Mouse (Mus musculus) liver, embryonic 15.5 days (tissue): Measurements from ENCODE around the gene Ndufaf2. TPM values are rescaled to one million over a fixed set of nuclear protein-coding genes. Genes with fewer than 3 reads are reported as not detected.

Experiments
- ATAC-seq: fragments of 200-750 bp; cut with Nextera tagmentation; 2 replicates; pipeline ENCODE4 v1.8.0; 2017; ENCODE audit warnings: moderate number of reproducible peaks, mild to moderate bottlenecking, moderate library complexity; ENCODE audit not compliant: insufficient read depth
- H3K27ac ChIP-seq: fragments of 300-500 bp; sonication (generic); replicated peaks from 2 replicates; pipeline ENCODE4 v1.5.1; 2015; ENCODE audit warnings: mild to moderate bottlenecking, inconsistent platforms
- H3K27me3 ChIP-seq: fragments of 300-500 bp; sonication (generic); 2 replicates; pipeline ENCODE4 v1.6.1; 2015; ENCODE audit warnings: mild to moderate bottlenecking, inconsistent platforms
- H3K36me3 ChIP-seq: fragments of 300-500 bp; sonication (generic); replicated peaks from 2 replicates; pipeline ENCODE4 v1.6.1; 2015; ENCODE audit warnings: moderate library complexity, mild to moderate bottlenecking, inconsistent platforms
- H3K4me1 ChIP-seq: fragments of 300-500 bp; sonication (generic); replicated peaks from 2 replicates; pipeline ENCODE4 v1.6.1; 2015; ENCODE audit warnings: inconsistent platforms
- H3K4me2 ChIP-seq: fragments of 300-500 bp; sonication (generic); 2 replicates; pipeline ENCODE4 v1.6.1; 2015; ENCODE audit warnings: moderate library complexity, mild to moderate bottlenecking, inconsistent platforms
- H3K4me3 ChIP-seq: fragments of 300-500 bp; sonication (generic); replicated peaks from 2 replicates; pipeline ENCODE4 v1.5.1; 2015; ENCODE audit warnings: mild to moderate bottlenecking, inconsistent platforms
- H3K9ac ChIP-seq: fragments of 300-500 bp; sonication (generic); 2 replicates; pipeline ENCODE4 v1.6.1; 2015; ENCODE audit warnings: moderate library complexity, mild to moderate bottlenecking, inconsistent platforms
- H3K9me3 ChIP-seq: fragments of 300-500 bp; sonication (generic); replicated peaks from 2 replicates; pipeline ENCODE4 v1.6.1; 2016; ENCODE audit warnings: inconsistent platforms
- WGBS: fragments of 180-500 bp; shearing (Covaris S2); methylation state at CpG from one replicate; pipeline ENCODE4 v1.1.7; 2015; ENCODE audit warnings: mixed read lengths; ENCODE audit not compliant: insufficient replicate concordance; 5-methylcytosine and 5-hydroxymethylcytosine counted together
- polyA plus RNA-seq: library from polyadenylated mRNA; unstranded; fragments of >200 nt; fragmentation: Nextera tagmentation; extraction: Ambion mirVana; gene quantifications from 2 replicates; pipeline ENCODE4 v1.2.1, GENCODE M21; 2015

Gene Ndufaf2
- polyA plus RNA-seq, 1 experiment from 2014 or later: 23.8 TPM

GRCm38 (mm10) chr13:108032789-108033188 is 125.6 kb downstream of the Ndufaf2 start:
- H3K4me3 ChIP-seq: no peak overlapping the region
- H3K27ac ChIP-seq: no peak overlapping the region
- H3K9me3 ChIP-seq: 0 out of 2 replicates have a peak, but pooled peaks cover 2% of the 10 kb centered on the region
- no peak overlapping the region for H3K9ac ChIP-seq
- no peak overlapping the region for H3K4me2 ChIP-seq
- no peak for ATAC-seq
- 29% methylated on average over 4 of the region's 4 CpGs for WGBS
- no peaks in the 10 kb centered on the region for H3K27me3 ChIP-seq
- no peaks in the 10 kb centered on the region for H3K36me3 ChIP-seq
- no peaks in the 10 kb centered on the region for H3K4me1 ChIP-seq

DNA sequence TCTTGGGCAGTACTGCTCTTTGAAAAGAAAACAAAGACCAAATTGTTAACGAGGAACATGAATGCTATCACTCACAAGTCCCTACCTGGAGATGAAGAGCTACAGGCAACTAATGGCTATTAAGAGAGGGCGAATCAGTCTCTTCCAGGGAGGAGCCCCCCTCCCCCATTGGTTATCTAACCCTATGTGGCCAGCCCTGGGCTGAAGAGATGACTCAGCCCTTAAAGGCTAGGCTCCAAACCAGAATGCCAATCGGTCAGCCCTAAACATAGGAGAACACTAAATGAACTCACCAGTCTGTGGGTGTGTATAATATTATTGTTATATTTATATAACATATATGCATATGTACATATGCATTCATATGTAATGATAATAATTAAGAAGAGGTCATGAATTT is 132.6 kb downstream of the Ndufaf2 start:
- no peaks in the 10 kb centered on the region for H3K27me3 ChIP-seq
- no peak overlapping the region for H3K4me2 ChIP-seq
- no peaks in the 10 kb centered on the region for H3K9me3 ChIP-seq
- 44% methylated on average over 3 of the region's 3 CpGs for WGBS
- no peaks in the 10 kb centered on the region for H3K36me3 ChIP-seq
- no peaks in the 10 kb centered on the region for H3K4me1 ChIP-seq
- H3K9ac ChIP-seq: no peak overlapping the region
- no peak overlapping the region for H3K27ac ChIP-seq
- ATAC-seq: no peak
- no peak overlapping the region for H3K4me3 ChIP-seq

- Histone ChIP-seq H3K9ac (no peak overlapping the region), H3K9me3 (no peaks in the 10 kb centered on the region), H3K36me3 (no peaks in the 10 kb centered on the region), H3K27ac (no peak overlapping the region), H3K4me2 (no peak overlapping the region), H3K27me3 (no peaks in the 10 kb centered on the region), H3K4me3 (no peak overlapping the region), H3K4me1 (no peaks in the 10 kb centered on the region)
- no peak for ATAC-seq
- WGBS: 51% methylated on average over 6 of the region's 6 CpGs
These were observed 141.1 kb downstream of the Ndufaf2 start for GRCm38 (mm10) chr13:108017349-108017748.

DNA sequence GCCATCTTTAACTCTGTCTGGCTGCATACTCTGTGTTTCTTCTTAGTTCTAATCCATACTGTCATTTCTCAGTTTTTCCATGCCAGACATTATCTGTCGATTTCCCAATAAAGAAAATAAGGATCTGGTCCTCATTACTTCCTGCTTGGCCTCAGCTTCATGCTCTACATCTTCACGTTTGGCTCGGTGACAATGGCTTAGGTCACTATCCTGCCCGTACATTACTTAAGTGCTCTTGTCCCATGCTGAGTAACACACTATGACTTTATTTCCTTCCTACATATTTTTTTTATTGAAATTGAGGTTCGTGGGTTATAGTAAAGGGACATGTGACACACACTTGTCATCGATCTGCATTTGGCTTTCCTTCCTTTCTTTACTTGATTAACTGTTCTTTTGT is 143.3 kb downstream of the Ndufaf2 start:
- 58% methylated on average over 6 of the region's 6 CpGs for WGBS
- no peaks in the 10 kb centered on the region for H3K4me1 ChIP-seq
- ATAC-seq: no peak

GRCm38 (mm10) chr13:108013839-108014238 is 144.6 kb downstream of the Ndufaf2 start:
- Histone ChIP-seq H3K9me3 (no peaks in the 10 kb centered on the region), H3K27me3 (no peaks in the 10 kb centered on the region), H3K4me2 (no peak overlapping the region), H3K4me3 (no peak overlapping the region), H3K27ac (no peak overlapping the region), H3K4me1 (no peaks in the 10 kb centered on the region), H3K9ac (no peak overlapping the region), H3K36me3 (no peaks in the 10 kb centered on the region)
- WGBS: 75% methylated on average over 6 of the region's 6 CpGs
- no peak for ATAC-seq

More for the DNA sequence above, 143.3 kb downstream of the Ndufaf2 start:
- no peaks in the 10 kb centered on the region for H3K36me3 ChIP-seq
- H3K9me3 ChIP-seq: no peaks in the 10 kb centered on the region
- H3K4me3 ChIP-seq: no peak overlapping the region
- no peak overlapping the region for H3K9ac ChIP-seq
- H3K4me2 ChIP-seq: no peak overlapping the region
- no peaks in the 10 kb centered on the region for H3K27me3 ChIP-seq
- no peak overlapping the region for H3K27ac ChIP-seq

- H3K9me3 ChIP-seq: no peaks in the 10 kb centered on the region
- 71% methylated on average over 8 of the region's 8 CpGs for WGBS
These were observed 145.3 kb downstream of the Ndufaf2 start for GRCm38 (mm10) chr13:108013110-108013509.

DNA sequence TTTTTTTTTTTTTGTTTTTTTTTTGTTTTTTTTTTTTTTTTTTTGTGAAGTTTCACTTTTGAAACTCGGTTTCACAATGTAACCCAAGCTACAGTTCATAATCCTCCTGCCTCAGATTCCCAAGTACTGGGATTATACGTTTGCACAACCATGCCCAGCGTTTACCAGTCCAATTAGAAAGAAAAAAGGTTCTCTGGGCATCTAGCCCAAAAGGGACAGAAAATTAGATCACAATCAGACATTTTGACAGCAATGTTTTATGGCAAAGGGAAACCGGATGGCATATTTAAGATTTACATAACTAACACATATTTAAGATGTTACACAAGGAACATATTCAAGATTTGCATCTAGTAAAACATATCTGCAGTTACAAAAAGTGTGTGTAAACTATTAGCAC is 150.6 kb downstream of the Ndufaf2 start:
- Histone ChIP-seq H3K4me1 (no peaks in the 10 kb centered on the region), H3K4me2 (no peak overlapping the region), H3K9me3 (no peaks in the 10 kb centered on the region), H3K4me3 (no peak overlapping the region), H3K9ac (no peak overlapping the region), H3K27ac (no peak overlapping the region), H3K27me3 (no peaks in the 10 kb centered on the region), H3K36me3 (no peaks in the 10 kb centered on the region)
- WGBS: 45% methylated on average over 4 of the region's 4 CpGs
- ATAC-seq: no peak

More at GRCm38 (mm10) chr13:108013110-108013509, 145.3 kb downstream of the Ndufaf2 start:
- H3K27me3 ChIP-seq: no peaks in the 10 kb centered on the region
- no peak overlapping the region for H3K4me3 ChIP-seq
- no peak overlapping the region for H3K9ac ChIP-seq
- H3K4me1 ChIP-seq: no peaks in the 10 kb centered on the region
- H3K4me2 ChIP-seq: no peak overlapping the region
- H3K27ac ChIP-seq: no peak overlapping the region
- no peaks in the 10 kb centered on the region for H3K36me3 ChIP-seq
- no peak for ATAC-seq

- Histone ChIP-seq H3K27me3 (no peaks in the 10 kb centered on the region), H3K9ac (no peak overlapping the region), H3K4me2 (no peak overlapping the region), H3K4me3 (no peak overlapping the region), H3K4me1 (no peaks in the 10 kb centered on the region), H3K9me3 (no peaks in the 10 kb centered on the region), H3K27ac (no peak overlapping the region), H3K36me3 (no peaks in the 10 kb centered on the region)
- whole genome bisulfite sequencing: 70% methylated on average over 3 of the region's 3 CpGs
- ATAC-seq: no peak
These were observed 162.1 kb downstream of the Ndufaf2 start for GRCm38 (mm10) chr13:107996301-107996700.

DNA sequence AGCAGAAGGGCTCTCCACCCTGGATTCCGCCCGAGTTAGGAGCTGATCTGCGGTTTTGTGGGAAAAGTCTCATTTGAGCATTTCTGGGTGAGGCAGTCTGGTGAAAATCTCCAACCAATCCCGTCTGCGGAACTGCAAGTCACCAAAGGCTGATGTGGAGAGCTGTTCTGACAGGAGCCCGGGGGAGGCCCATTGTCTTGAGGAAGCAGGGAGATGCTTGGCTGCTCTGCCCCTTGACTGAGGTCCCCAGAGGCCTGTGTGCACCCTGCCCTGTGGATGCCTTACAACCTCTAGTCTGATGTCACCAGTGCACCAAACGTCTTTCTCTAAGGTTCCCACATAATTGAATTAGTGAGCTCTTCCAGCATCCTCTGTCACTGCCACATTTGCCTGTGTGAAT is 163.2 kb downstream of the Ndufaf2 start:
- 55% methylated on average over 7 of the region's 7 CpGs for WGBS
- no peak overlapping the region for H3K4me3 ChIP-seq
- no peaks in the 10 kb centered on the region for H3K4me1 ChIP-seq
- no peaks in the 10 kb centered on the region for H3K9me3 ChIP-seq
- ATAC-seq: no peak
- no peak overlapping the region for H3K4me2 ChIP-seq
- H3K36me3 ChIP-seq: no peaks in the 10 kb centered on the region
- H3K27ac ChIP-seq: no peak overlapping the region
- no peaks in the 10 kb centered on the region for H3K27me3 ChIP-seq
- H3K9ac ChIP-seq: no peak overlapping the region

- Histone ChIP-seq H3K36me3 (no peaks in the 10 kb centered on the region), H3K4me1 (no peaks in the 10 kb centered on the region), H3K9ac (no peak overlapping the region), H3K4me2 (no peak overlapping the region), H3K9me3 (no peaks in the 10 kb centered on the region), H3K27me3 (no peaks in the 10 kb centered on the region), H3K27ac (no peak overlapping the region), H3K4me3 (no peak overlapping the region)
- 32% methylated on average over 1 of the region's 1 CpGs for WGBS
- no peak for ATAC-seq
These were observed 165.8 kb downstream of the Ndufaf2 start for GRCm38 (mm10) chr13:107992573-107992972.

GRCm38 (mm10) chr13:107984641-107985040 is 173.8 kb downstream of the Ndufaf2 start:
- Histone ChIP-seq H3K9me3 (no peaks in the 10 kb centered on the region), H3K9ac (no peak overlapping the region), H3K36me3 (no peaks in the 10 kb centered on the region), H3K4me2 (no peak overlapping the region), H3K27ac (no peak overlapping the region), H3K27me3 (no peaks in the 10 kb centered on the region), H3K4me3 (no peak overlapping the region), H3K4me1 (no peaks in the 10 kb centered on the region)
- ATAC-seq: no peak
- WGBS: 56% methylated on average over 5 of the region's 5 CpGs

DNA sequence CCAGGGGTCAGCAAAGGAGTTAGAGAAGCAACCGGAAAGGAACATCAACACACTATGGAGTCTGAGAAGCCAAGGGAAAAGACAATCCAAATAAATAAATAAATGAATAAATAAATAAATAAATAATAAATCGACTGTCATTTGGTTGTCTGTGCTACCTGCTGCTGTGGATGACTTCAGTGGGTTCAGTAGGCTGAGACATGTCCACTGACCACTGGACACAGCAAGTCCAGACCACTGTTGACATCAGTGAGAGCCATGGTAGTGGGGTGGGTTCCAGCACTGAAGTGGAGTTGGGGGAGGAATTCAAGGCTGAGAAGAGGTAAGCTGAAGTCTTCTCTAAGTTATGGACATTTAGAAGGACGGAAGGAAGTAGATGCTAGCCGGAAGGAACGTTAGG is 174.2 kb downstream of the Ndufaf2 start:
- Histone ChIP-seq H3K27ac (no peak overlapping the region), H3K36me3 (no peaks in the 10 kb centered on the region), H3K4me2 (no peak overlapping the region), H3K4me1 (no peaks in the 10 kb centered on the region), H3K4me3 (no peak overlapping the region), H3K9ac (no peak overlapping the region), H3K9me3 (no peaks in the 10 kb centered on the region), H3K27me3 (no peaks in the 10 kb centered on the region)
- WGBS: 59% methylated on average over 5 of the region's 5 CpGs
- no peak for ATAC-seq
